Mouse (Mus musculus) stomach, postnatal 0 days (tissue): ENCODE data around the gene Hoxd11.

Source experiments
- CTCF ChIP-seq: IDR thresholded peaks from 2 replicates; pipeline ENCODE4 v1.5.1; 2016; ENCODE audit warnings: antibody characterized with exemption, low read depth, mild to moderate bottlenecking, moderate library complexity
- EP300 ChIP-seq: optimal IDR thresholded peaks from 2 replicates; pipeline ENCODE3; 2016; ENCODE audit warnings: antibody characterized with exemption

DNA sequence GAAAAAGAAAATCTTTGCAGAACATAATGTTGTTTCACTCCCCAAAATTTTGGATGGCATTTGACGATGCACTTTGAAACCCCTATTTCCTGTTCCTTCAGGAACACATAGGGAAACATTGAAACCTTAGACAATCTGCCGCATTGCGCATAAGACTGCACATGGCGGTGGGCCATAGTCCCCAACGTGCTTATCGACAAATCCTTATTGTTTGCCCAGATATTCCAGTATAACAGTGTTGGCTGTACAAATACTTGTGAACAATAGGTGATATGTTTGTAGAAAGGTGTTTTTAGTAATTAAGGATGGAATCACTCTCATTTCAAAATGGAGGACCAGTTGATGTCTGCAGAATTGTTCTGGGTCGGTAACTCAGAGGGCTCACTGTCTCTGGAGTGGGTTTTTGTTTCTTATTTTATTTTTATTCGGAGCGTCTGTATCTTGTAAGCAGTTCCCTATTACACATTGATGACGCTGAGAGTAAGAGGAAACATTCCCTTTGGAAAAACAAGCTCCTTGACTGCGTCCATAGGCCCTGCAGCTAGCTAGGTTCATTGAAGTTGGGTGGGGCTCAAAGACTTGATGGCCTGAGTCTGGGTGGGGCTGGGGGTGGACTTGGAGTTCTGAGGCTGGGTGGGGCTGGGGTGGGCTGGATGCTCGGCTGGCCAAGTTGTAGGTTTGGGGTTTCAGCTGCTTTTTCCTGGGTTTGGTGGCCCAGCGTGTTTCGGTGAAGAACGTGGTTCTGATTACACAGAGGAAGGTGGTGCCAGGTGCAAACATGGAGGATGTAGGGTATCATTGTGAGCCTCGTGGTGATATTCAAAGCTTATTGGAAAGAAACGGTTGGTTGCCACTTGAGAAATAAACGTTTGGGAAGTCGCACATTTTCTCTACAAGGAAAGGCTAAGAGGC is 34.1 kb downstream of the Hoxd11 start:
- no peak for TF ChIP-seq CTCF
- no peak for TF ChIP-seq EP300
